Mouse (Mus musculus): Measurements from ENCODE around the gene Zfp148.

GRCm38 (mm10) chr16:33479926-33480325, 99.3 kb downstream of the Zfp148 start:
- TF ChIP-seq HCFC1 (IDR thresholded peaks at IDR 0.05; ENCODE audit: borderline replicate concordance, insufficient read depth, low read length) (no peak), ZC3H11A (IDR thresholded peaks at IDR 0.05; ENCODE audit: borderline replicate concordance, low read depth, low read length) (no peak), CHD2 (IDR thresholded peaks at IDR 0.05; ENCODE audit: low read depth, low read length) (peak; percentile 51; the same call in 1 of the 2 replicates), MAFK (IDR thresholded peaks at IDR 0.05; ENCODE audit: insufficient read depth, low read depth, low read length) (no peak)

Data from ES-E14 (cell line).